Mouse (Mus musculus) kidney, adult 9 months (tissue): Measurements from ENCODE around the gene Gm17359.

Source experiments
- DNase-seq: peaks from one replicate; pipeline ENCODE4 v3.0.0; 2022

Gm17359 gene

GRCm38 (mm10) chr3:79358721-79359120, 22.3 kb downstream of the Gm17359 start:
- no peak for DNase-seq

GRCm38 (mm10) chr3:79360317-79361101, 24.0 kb downstream of the Gm17359 start:
- DNase-seq = peak; percentile 33

GRCm38 (mm10) chr3:79366098-79366497, 29.6 kb downstream of the Gm17359 start:
- DNase-seq = peak; percentile 25

GRCm38 (mm10) chr3:79368306-79368705, 31.8 kb downstream of the Gm17359 start:
- peak; percentile 88 for DNase-seq

GRCm38 (mm10) chr3:79370385-79370929, 34.0 kb downstream of the Gm17359 start:
- no peak for DNase-seq

- no peak for DNase-seq
These were observed 35.2 kb downstream of the Gm17359 start for GRCm38 (mm10) chr3:79371506-79372195.

GRCm38 (mm10) chr3:79373930-79374329, 37.5 kb downstream of the Gm17359 start:
- no peak for DNase-seq

GRCm38 (mm10) chr3:79378086-79378485, 41.6 kb downstream of the Gm17359 start:
- peak; percentile 70 for DNase-seq

GRCm38 (mm10) chr3:79379255-79379836, 42.9 kb downstream of the Gm17359 start:
- DNase-seq = no peak

GRCm38 (mm10) chr3:79379873-79380595, 43.6 kb downstream of the Gm17359 start:
- DNase-seq = peak; percentile 47

- peak; percentile 37 for DNase-seq
These were observed 44.9 kb downstream of the Gm17359 start for GRCm38 (mm10) chr3:79381398-79381797.

GRCm38 (mm10) chr3:79385434-79386029, 49.1 kb downstream of the Gm17359 start:
- DNase-seq = no peak

GRCm38 (mm10) chr3:79389081-79389480, 52.6 kb downstream of the Gm17359 start:
- no peak for DNase-seq

- DNase-seq = peak; percentile 34
These were observed 64.1 kb downstream of the Gm17359 start for GRCm38 (mm10) chr3:79400552-79400951.

GRCm38 (mm10) chr3:79402056-79402455, 65.6 kb downstream of the Gm17359 start:
- no peak for DNase-seq

GRCm38 (mm10) chr3:79408546-79408945, 72.1 kb downstream of the Gm17359 start:
- DNase-seq = peak; percentile 20

GRCm38 (mm10) chr3:79409927-79410628, 73.6 kb downstream of the Gm17359 start:
- no peak for DNase-seq

GRCm38 (mm10) chr3:79410629-79410995, 74.2 kb downstream of the Gm17359 start:
- no peak for DNase-seq

GRCm38 (mm10) chr3:79411666-79412065, 75.2 kb downstream of the Gm17359 start:
- DNase-seq = no peak

GRCm38 (mm10) chr3:79413492-79413891, 77.0 kb downstream of the Gm17359 start:
- DNase-seq = no peak

GRCm38 (mm10) chr3:79415081-79415480, 78.6 kb downstream of the Gm17359 start:
- DNase-seq = no peak

- DNase-seq = peak; percentile 7
These were observed 79.5 kb downstream of the Gm17359 start for GRCm38 (mm10) chr3:79415929-79416328.
